Mouse (Mus musculus): ENCODE measurements around the gene Btbd35f24. TPM values are rescaled to one million over a fixed set of nuclear protein-coding genes. Genes with fewer than 3 reads are reported as not detected.
"Not testable (repeated sequence)": the region's sequence is repeated elsewhere in the genome, so short reads cannot be mapped to it uniquely, and the experiment has no call there.

The Btbd35f24 gene
- not detected in 2 replicates for polyA plus RNA-seq (2012; ENCODE audit: insufficient read depth, insufficient read length, missing spikeins)

DNA sequence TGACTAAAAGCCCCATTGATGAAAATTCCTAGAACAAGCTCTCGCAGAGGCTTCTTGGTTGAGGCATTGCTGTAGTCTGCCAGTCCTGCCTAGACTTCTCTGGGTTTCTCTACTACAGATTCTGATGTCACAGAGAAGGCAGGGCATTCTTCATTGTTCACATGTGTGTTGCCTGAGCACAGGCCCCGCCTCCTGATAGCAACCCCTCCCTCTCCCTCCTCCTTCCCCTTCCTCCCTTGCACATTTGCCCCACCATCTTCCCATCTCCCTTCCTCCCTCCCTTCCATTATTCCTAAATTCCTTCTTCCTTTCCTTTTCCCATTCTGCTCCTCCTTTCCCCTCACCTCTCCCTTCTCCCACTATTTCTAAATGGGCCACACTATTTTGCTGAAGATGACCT lies at the start of gene Btbd35f24:
TSS of gene Btbd35f24 (minus strand) at position 101 of the 400 bp plus-strand sequence.
- H3K27ac ChIP-seq (replicated peaks; ENCODE audit: low read depth, low read length); H3K4me1 ChIP-seq (ENCODE audit: control insufficient read depth, insufficient read depth, insufficient read length, low read length); H3K4me3 ChIP-seq (ENCODE audit: insufficient read depth, low read depth, low read length): not testable (repeated sequence)

Other genes with a start within 250 kb of the Btbd35f24 start
- not detected in 2 replicates for gene Btbd35f23, start 119.0 kb downstream of the Btbd35f24 start, polyA plus RNA-seq (2012; ENCODE audit: insufficient read depth, insufficient read length, missing spikeins)
- not detected in 2 replicates for gene Btbd35f11, start 247.9 kb upstream of the Btbd35f24 start, polyA plus RNA-seq (2012; ENCODE audit: insufficient read depth, insufficient read length, missing spikeins)